Mouse (Mus musculus): ENCODE results near the gene Kcnj12.

DNA sequence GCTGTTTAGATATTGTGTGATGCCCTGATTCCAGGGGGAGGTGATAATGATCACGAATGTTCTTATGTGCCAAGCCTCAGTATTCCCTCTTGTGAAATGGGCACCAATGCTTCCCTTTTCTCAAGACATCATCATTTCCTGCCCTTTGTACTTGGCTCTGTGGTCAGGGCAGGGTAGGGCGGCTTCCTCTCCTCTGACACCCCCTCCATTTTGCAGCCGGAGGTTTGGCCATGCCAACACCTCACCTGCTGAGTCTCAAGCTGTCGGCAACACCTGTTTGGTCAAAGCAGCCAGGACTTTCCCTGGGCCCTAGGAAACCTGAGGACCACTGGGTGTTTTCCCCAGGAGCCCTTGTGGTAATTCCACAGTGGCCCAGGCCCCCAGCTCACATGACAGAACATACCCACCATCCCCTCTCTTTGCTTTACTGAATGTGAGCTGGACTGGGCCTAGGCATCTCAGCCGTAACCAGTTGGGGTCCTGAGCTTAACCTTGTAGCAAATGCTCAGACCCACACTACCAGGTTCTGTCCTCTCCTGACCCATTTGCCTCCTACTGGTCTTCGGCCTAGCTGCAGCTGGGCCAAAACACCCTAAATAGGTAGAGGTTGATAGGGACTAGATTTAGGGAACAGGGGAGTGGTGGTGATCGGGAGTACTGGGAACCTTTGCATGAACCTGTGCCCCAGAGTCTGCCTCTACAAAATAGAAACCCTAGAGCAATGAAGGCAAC, 7.7 kb downstream of the Kcnj12 start:
- TF ChIP-seq CTCF (IDR thresholded peaks at IDR 0.05; ENCODE audit: low read depth, low read length) (no peak), GATA1 (IDR thresholded peaks at IDR 0.05; ENCODE audit: borderline replicate concordance, low read length) (no peak), POLR2AphosphoS5 (IDR thresholded peaks at IDR 0.05; ENCODE audit: insufficient replicate concordance, low read depth, low read length) (no peak), TAL1 (conservative IDR thresholded peaks at IDR 0.05; ENCODE audit: low read depth, low read length) (no peak)

All from G1E (cell line).